21 mouse cellular contexts compared by ENCODE assay signal in genomic region chr19:5856604-5857003, GRCm38 (mm10). TPM values are rescaled to one million over a fixed set of nuclear protein-coding genes. Genes with fewer than 3 reads are reported as not detected.
A peak's percentile ranks its signal among the peaks of the same experiment; 100 is the strongest.
DNase-seq lines count a peak whose midpoint lies in the region; ATAC-seq and TF ChIP-seq lines count a peak whose summit lies in the region.
"Had no signal": no experiment of that assay in that cellular context is flagged by ENCODE, and none has a peak within 500 bp of the region (broad histone marks: within the 10 kb centered on the region; RNA-seq: fewer than 3 reads in every experiment).

No protein-coding gene starts in this region.

- H3K9ac ChIP-seq in hindbrain, postnatal 0 days (replicated peaks; ENCODE audit: low read length) = no peak overlapping the region
- no peak overlapping the region; the same call in 1 of the 2 replicates for H3K9ac ChIP-seq in hindbrain, embryonic 13.5 days
- H3K9ac ChIP-seq in midbrain, postnatal 0 days (replicated peaks; ENCODE audit: low read length, poor library complexity, severe bottlenecking) = no peak overlapping the region
- no peak overlapping the region for H3K9ac ChIP-seq in midbrain, embryonic 11.5 days (ENCODE audit: low read length)
- H3K9ac ChIP-seq in embryonic facial prominence, embryonic 13.5 days = peak overlapping the region; percentile 11; the same call in 1 of the 2 replicates
- H3K9ac ChIP-seq in liver, embryonic 11.5 days (ENCODE audit: low read depth, low read length) = no peak overlapping the region
- H3K9ac ChIP-seq: heart, embryonic 15.5 days; kidney, embryonic 15.5 days; liver, postnatal 0 days; midbrain, embryonic 15.5 days had no signal

- H3K9me3 ChIP-seq in hindbrain, postnatal 0 days (ENCODE audit: low read length) = no peaks in the 10 kb centered on the region
- no peaks in the 10 kb centered on the region for H3K9me3 ChIP-seq in hindbrain, embryonic 13.5 days
- H3K9me3 ChIP-seq in midbrain, postnatal 0 days (ENCODE audit: low read length) = no peaks in the 10 kb centered on the region
- H3K9me3 ChIP-seq in midbrain, embryonic 11.5 days (ENCODE audit: control insufficient read depth, low read length) = no peaks in the 10 kb centered on the region
- peaks cover 4% of the 10 kb centered on the region; the same call in 1 of the 2 replicates for H3K9me3 ChIP-seq in embryonic facial prominence, embryonic 10.5 days
- no peaks in the 10 kb centered on the region for H3K9me3 ChIP-seq in embryonic facial prominence, embryonic 13.5 days
- no peaks in the 10 kb centered on the region for H3K9me3 ChIP-seq in liver, embryonic 11.5 days (ENCODE audit: control insufficient read depth, low read length)
- H3K9me3 ChIP-seq: heart, embryonic 15.5 days; kidney, embryonic 15.5 days; midbrain, embryonic 15.5 days had no signal

- peaks cover 16% of the 10 kb centered on the region; the same call in 1 of the 2 replicates for H3K36me3 ChIP-seq in hindbrain, postnatal 0 days (ENCODE audit: insufficient read depth, low read length)
- H3K36me3 ChIP-seq in hindbrain, embryonic 13.5 days = peaks cover 86% of the 10 kb centered on the region
- peaks cover 23% of the 10 kb centered on the region for H3K36me3 ChIP-seq in midbrain, postnatal 0 days (ENCODE audit: insufficient read depth, low read length)
- H3K36me3 ChIP-seq in midbrain, embryonic 11.5 days (ENCODE audit: control insufficient read depth, insufficient read depth, low read length) = peaks cover 12% of the 10 kb centered on the region
- H3K36me3 ChIP-seq in embryonic facial prominence, embryonic 10.5 days (replicated peaks) = peaks cover 96% of the 10 kb centered on the region
- peaks cover 94% of the 10 kb centered on the region for H3K36me3 ChIP-seq in embryonic facial prominence, embryonic 13.5 days
- peaks cover 42% of the 10 kb centered on the region for H3K36me3 ChIP-seq in liver, embryonic 11.5 days (ENCODE audit: control insufficient read depth, insufficient read depth, low read length)

- DNase-seq in hindbrain, postnatal 0 days (ENCODE audit: low spot score) = no peak
- DNase-seq in midbrain, postnatal 0 days (ENCODE audit: low spot score) = no peak
- DNase-seq in midbrain, embryonic 11.5 days (ENCODE audit: low spot score, missing footprints) = no peak
- no peak for DNase-seq in embryonic facial prominence, embryonic 10.5 days (ENCODE audit: low spot score)
- no peak for DNase-seq in liver, embryonic 11.5 days (ENCODE audit: low spot score)
- DNase-seq: adrenal gland, adult 2 months; cerebellum, adult 18-20 months; cerebellum, postnatal 14 days; heart, postnatal 36 days; kidney, adult 11 months; kidney, postnatal 36 days; liver, postnatal 0 days; lung, postnatal 10 days; right cerebral cortex, postnatal 25 days; spleen, adult 18-20 months; thymus, postnatal 14 days had no signal

- no peaks in the 10 kb centered on the region for H3K27me3 ChIP-seq in hindbrain, postnatal 0 days (ENCODE audit: insufficient read depth, low read length)
- no peaks in the 10 kb centered on the region for H3K27me3 ChIP-seq in hindbrain, embryonic 13.5 days
- no peaks in the 10 kb centered on the region for H3K27me3 ChIP-seq in midbrain, postnatal 0 days (ENCODE audit: insufficient read depth, low read length)
- no peaks in the 10 kb centered on the region for H3K27me3 ChIP-seq in midbrain, embryonic 11.5 days (ENCODE audit: control insufficient read depth, insufficient read depth, low read length)
- no peaks in the 10 kb centered on the region for H3K27me3 ChIP-seq in embryonic facial prominence, embryonic 10.5 days (replicated peaks; ENCODE audit: low read depth, poor library complexity, severe bottlenecking)
- no peaks in the 10 kb centered on the region for H3K27me3 ChIP-seq in embryonic facial prominence, embryonic 13.5 days
- no peaks in the 10 kb centered on the region for H3K27me3 ChIP-seq in liver, embryonic 11.5 days (replicated peaks; ENCODE audit: control insufficient read depth, insufficient read depth, low read length)
- H3K27me3 ChIP-seq: heart, embryonic 15.5 days; kidney, embryonic 15.5 days; midbrain, embryonic 15.5 days had no signal

- H3K27ac ChIP-seq in hindbrain, postnatal 0 days = no peak overlapping the region
- no peak overlapping the region for H3K27ac ChIP-seq in hindbrain, embryonic 13.5 days
- H3K27ac ChIP-seq in midbrain, postnatal 0 days (ENCODE audit: low read depth, low read length) = no peak overlapping the region
- no peak overlapping the region for H3K27ac ChIP-seq in midbrain, embryonic 11.5 days (ENCODE audit: low read depth, low read length)
- H3K27ac ChIP-seq in embryonic facial prominence, embryonic 10.5 days (replicated peaks) = no peak overlapping the region
- no peak overlapping the region for H3K27ac ChIP-seq in embryonic facial prominence, embryonic 13.5 days
- no peak overlapping the region for H3K27ac ChIP-seq in liver, embryonic 11.5 days (ENCODE audit: low read depth, low read length)
- H3K27ac ChIP-seq: heart, embryonic 15.5 days; kidney, embryonic 15.5 days; midbrain, embryonic 15.5 days had no signal

- 82% methylated on average over 9 of the region's 9 CpGs for WGBS in hindbrain, postnatal 0 days
- WGBS in hindbrain, embryonic 13.5 days = 83% methylated on average over 9 of the region's 9 CpGs
- 85% methylated on average over 9 of the region's 9 CpGs for WGBS in midbrain, postnatal 0 days
- WGBS in midbrain, embryonic 11.5 days = 85% methylated on average over 9 of the region's 9 CpGs
- 65% methylated on average over 9 of the region's 9 CpGs for WGBS in embryonic facial prominence, embryonic 10.5 days
- WGBS in embryonic facial prominence, embryonic 13.5 days = 58% methylated on average over 9 of the region's 9 CpGs
- WGBS in liver, embryonic 11.5 days = 88% methylated on average over 9 of the region's 9 CpGs

- H3K4me3 ChIP-seq in hindbrain, postnatal 0 days (ENCODE audit: low read length) = no peak overlapping the region
- no peak overlapping the region for H3K4me3 ChIP-seq in hindbrain, embryonic 13.5 days
- H3K4me3 ChIP-seq in midbrain, postnatal 0 days (ENCODE audit: low read depth, low read length) = no peak overlapping the region
- H3K4me3 ChIP-seq in midbrain, embryonic 11.5 days (ENCODE audit: low read depth, low read length) = no peak overlapping the region
- H3K4me3 ChIP-seq in embryonic facial prominence, embryonic 10.5 days = peak overlapping the region; percentile 5; the same call in 1 of the 2 replicates
- H3K4me3 ChIP-seq in embryonic facial prominence, embryonic 13.5 days = no peak overlapping the region
- H3K4me3 ChIP-seq in liver, embryonic 11.5 days (ENCODE audit: low read depth, low read length) = no peak overlapping the region
- H3K4me3 ChIP-seq: heart, embryonic 15.5 days; kidney, embryonic 15.5 days; midbrain, embryonic 15.5 days had no signal

- ATAC-seq in hindbrain, postnatal 0 days = peak; percentile 71; the same call in 1 of the 2 replicates
- no peak for ATAC-seq in hindbrain, embryonic 13.5 days (ENCODE audit: low FRiP score)
- 0 out of 2 replicates have a peak, but pooled peaks have one; percentile 31 for ATAC-seq in midbrain, postnatal 0 days (ENCODE audit: low FRiP score)
- no peak for ATAC-seq in midbrain, embryonic 11.5 days (ENCODE audit: low FRiP score)
- no peak for ATAC-seq in embryonic facial prominence, embryonic 13.5 days (ENCODE audit: insufficient number of reproducible peaks, insufficient read depth, low FRiP score, low TSS enrichment, low read depth)
- ATAC-seq in liver, embryonic 11.5 days (replicated peaks; ENCODE audit: low FRiP score) = no peak
- ATAC-seq: liver, postnatal 0 days; midbrain, embryonic 15.5 days had no signal

- H3K4me2 ChIP-seq in hindbrain, postnatal 0 days (ENCODE audit: low read depth, low read length) = no peak overlapping the region
- H3K4me2 ChIP-seq in hindbrain, embryonic 13.5 days = no peak overlapping the region
- no peak overlapping the region for H3K4me2 ChIP-seq in midbrain, postnatal 0 days (ENCODE audit: low read depth, low read length, poor library complexity, severe bottlenecking)
- H3K4me2 ChIP-seq in midbrain, embryonic 11.5 days = no peak overlapping the region
- no peak overlapping the region for H3K4me2 ChIP-seq in embryonic facial prominence, embryonic 13.5 days
- no peak overlapping the region for H3K4me2 ChIP-seq in liver, embryonic 11.5 days
- H3K4me2 ChIP-seq: heart, embryonic 15.5 days; kidney, embryonic 15.5 days; midbrain, embryonic 15.5 days had no signal

- no peaks in the 10 kb centered on the region for H3K4me1 ChIP-seq in hindbrain, postnatal 0 days (ENCODE audit: insufficient read depth, low read length)
- peaks cover 1% of the 10 kb centered on the region; the same call in 1 of the 2 replicates for H3K4me1 ChIP-seq in hindbrain, embryonic 13.5 days (replicated peaks)
- no peaks in the 10 kb centered on the region for H3K4me1 ChIP-seq in midbrain, postnatal 0 days (ENCODE audit: insufficient read depth, low read length)
- no peaks in the 10 kb centered on the region for H3K4me1 ChIP-seq in midbrain, embryonic 11.5 days (ENCODE audit: control insufficient read depth, insufficient read depth, low read length)
- 0 out of 2 replicates have a peak, but pooled peaks cover under 1% of the 10 kb centered on the region for H3K4me1 ChIP-seq in embryonic facial prominence, embryonic 10.5 days
- peaks cover 3% of the 10 kb centered on the region; the same call in 1 of the 2 replicates for H3K4me1 ChIP-seq in embryonic facial prominence, embryonic 13.5 days
- H3K4me1 ChIP-seq in liver, embryonic 11.5 days (replicated peaks; ENCODE audit: control insufficient read depth, insufficient read depth, low read length) = peaks cover 10% of the 10 kb centered on the region; the same call in 1 of the 2 replicates

- no peak for TF ChIP-seq CTCF in hindbrain, postnatal 0 days (IDR thresholded peaks at IDR 0.05; ENCODE audit: low read depth)
- no peak for TF ChIP-seq CTCF in midbrain, postnatal 0 days (IDR thresholded peaks at IDR 0.05)

RNA-seq across cellular contexts. Expression of gene Frmd8, which starts 18.5 kb away (rescaled TPM):
- 19.8 and 43.2 TPM in 2 replicates for total RNA-seq in hindbrain, postnatal 0 days (2014; rRNA removed)
- 12.5 and 13.7 TPM in 2 replicates for polyA plus RNA-seq in hindbrain, postnatal 0 days (2015; fragmentation: Nextera tagmentation; extraction: Ambion mirVana)
- polyA plus RNA-seq in hindbrain, embryonic 13.5 days (2015; fragmentation: Nextera tagmentation; extraction: Ambion mirVana) = 17.5 and 19.3 TPM in 2 replicates
- 11.2 and 19.1 TPM in 2 replicates for total RNA-seq in midbrain, postnatal 0 days (2014; rRNA removed)
- polyA plus RNA-seq in midbrain, postnatal 0 days (2015; fragmentation: Nextera tagmentation; extraction: Ambion mirVana) = 11.2 and 11.7 TPM in 2 replicates
- 11.5 and 14.0 TPM in 2 replicates for polyA plus RNA-seq in midbrain, embryonic 11.5 days (2014; fragmentation: Nextera tagmentation; extraction: Ambion mirVana)
- polyA plus RNA-seq in embryonic facial prominence, embryonic 10.5 days (2016; fragmentation: Nextera tagmentation; extraction: Ambion mirVana) = 44.6 and 45.4 TPM in 2 replicates
- 30.6 and 34.0 TPM in 2 replicates for polyA plus RNA-seq in embryonic facial prominence, embryonic 13.5 days (2015; fragmentation: Nextera tagmentation; extraction: Ambion mirVana)
- 26.8 and 27.9 TPM in 2 replicates for polyA plus RNA-seq in liver, embryonic 11.5 days (2014; fragmentation: Nextera tagmentation; extraction: Ambion mirVana)

RNA-seq across cellular contexts. Expression of gene Slc25a45, which starts 21.0 kb away (rescaled TPM):
- total RNA-seq in hindbrain, postnatal 0 days (2014; rRNA removed) = 2.1 and 6.0 TPM in 2 replicates
- 1.8 and 2.8 TPM in 2 replicates for polyA plus RNA-seq in hindbrain, postnatal 0 days (2015; fragmentation: Nextera tagmentation; extraction: Ambion mirVana)
- polyA plus RNA-seq in hindbrain, embryonic 13.5 days (2015; fragmentation: Nextera tagmentation; extraction: Ambion mirVana) = 2.6 and 2.8 TPM in 2 replicates
- 3.7 and 4.8 TPM in 2 replicates for total RNA-seq in midbrain, postnatal 0 days (2014; rRNA removed)
- polyA plus RNA-seq in midbrain, postnatal 0 days (2015; fragmentation: Nextera tagmentation; extraction: Ambion mirVana) = 2.1 and 2.7 TPM in 2 replicates
- polyA plus RNA-seq in midbrain, embryonic 11.5 days (2014; fragmentation: Nextera tagmentation; extraction: Ambion mirVana) = 1.1 and 1.8 TPM in 2 replicates
- polyA plus RNA-seq in embryonic facial prominence, embryonic 10.5 days (2016; fragmentation: Nextera tagmentation; extraction: Ambion mirVana) = 2.5 and 2.9 TPM in 2 replicates
- polyA plus RNA-seq in embryonic facial prominence, embryonic 13.5 days (2015; fragmentation: Nextera tagmentation; extraction: Ambion mirVana) = 3.1 and 4.5 TPM in 2 replicates
- polyA plus RNA-seq in liver, embryonic 11.5 days (2014; fragmentation: Nextera tagmentation; extraction: Ambion mirVana) = 7.5 and 8.2 TPM in 2 replicates

RNA-seq across cellular contexts. Expression of gene Tigd3, which starts 37.3 kb away (rescaled TPM):
- total RNA-seq in hindbrain, postnatal 0 days (2014; rRNA removed) = 7.5 and 10.1 TPM in 2 replicates
- polyA plus RNA-seq in hindbrain, postnatal 0 days (2015; fragmentation: Nextera tagmentation; extraction: Ambion mirVana) = 7.1 and 7.5 TPM in 2 replicates
- polyA plus RNA-seq in hindbrain, embryonic 13.5 days (2015; fragmentation: Nextera tagmentation; extraction: Ambion mirVana) = 15.2 and 15.9 TPM in 2 replicates
- 9.0 and 11.4 TPM in 2 replicates for total RNA-seq in midbrain, postnatal 0 days (2014; rRNA removed)
- polyA plus RNA-seq in midbrain, postnatal 0 days (2015; fragmentation: Nextera tagmentation; extraction: Ambion mirVana) = 10.6 and 10.9 TPM in 2 replicates
- 7.3 and 8.3 TPM in 2 replicates for polyA plus RNA-seq in midbrain, embryonic 11.5 days (2014; fragmentation: Nextera tagmentation; extraction: Ambion mirVana)
- 6.8 and 7.4 TPM in 2 replicates for polyA plus RNA-seq in embryonic facial prominence, embryonic 10.5 days (2016; fragmentation: Nextera tagmentation; extraction: Ambion mirVana)
- 3.8 and 4.7 TPM in 2 replicates for polyA plus RNA-seq in embryonic facial prominence, embryonic 13.5 days (2015; fragmentation: Nextera tagmentation; extraction: Ambion mirVana)
- polyA plus RNA-seq in liver, embryonic 11.5 days (2014; fragmentation: Nextera tagmentation; extraction: Ambion mirVana) = 3.9 and 4.2 TPM in 2 replicates

RNA-seq across cellular contexts. Expression of gene Dpf2, which starts 56.2 kb away (rescaled TPM):
- 61.7 and 77.4 TPM in 2 replicates for total RNA-seq in hindbrain, postnatal 0 days (2014; rRNA removed)
- polyA plus RNA-seq in hindbrain, postnatal 0 days (2015; fragmentation: Nextera tagmentation; extraction: Ambion mirVana) = 69.5 and 70.2 TPM in 2 replicates
- 128 and 137 TPM in 2 replicates for polyA plus RNA-seq in hindbrain, embryonic 13.5 days (2015; fragmentation: Nextera tagmentation; extraction: Ambion mirVana)
- total RNA-seq in midbrain, postnatal 0 days (2014; rRNA removed) = 52.9 and 84.7 TPM in 2 replicates
- 57.7 and 61.0 TPM in 2 replicates for polyA plus RNA-seq in midbrain, postnatal 0 days (2015; fragmentation: Nextera tagmentation; extraction: Ambion mirVana)
- polyA plus RNA-seq in midbrain, embryonic 11.5 days (2014; fragmentation: Nextera tagmentation; extraction: Ambion mirVana) = 200 and 203 TPM in 2 replicates
- 231 and 251 TPM in 2 replicates for polyA plus RNA-seq in embryonic facial prominence, embryonic 10.5 days (2016; fragmentation: Nextera tagmentation; extraction: Ambion mirVana)
- 164 and 179 TPM in 2 replicates for polyA plus RNA-seq in embryonic facial prominence, embryonic 13.5 days (2015; fragmentation: Nextera tagmentation; extraction: Ambion mirVana)
- polyA plus RNA-seq in liver, embryonic 11.5 days (2014; fragmentation: Nextera tagmentation; extraction: Ambion mirVana) = 119 and 127 TPM in 2 replicates

Comparison
In these comparisons a context has a peak if more than half of its experiments do, and no peak if none do; other contexts are left out.
1. ATAC-seq: peak in hindbrain, postnatal 0 days (single experiment) and midbrain, postnatal 0 days (single experiment); none in hindbrain, embryonic 13.5 days (single experiment), midbrain, embryonic 11.5 days (single experiment), embryonic facial prominence, embryonic 13.5 days (single experiment) and liver, embryonic 11.5 days (single experiment).